Mouse (Mus musculus) liver, adult 2 months (tissue): Measurements from ENCODE around the gene Cenph. TPM values are rescaled to one million over a fixed set of nuclear protein-coding genes. Genes with fewer than 3 reads are reported as not detected.
"Not testable (repeated sequence)": the region's sequence is repeated elsewhere in the genome, so short reads cannot be mapped to it uniquely, and the experiment has no call there.

Source experiments
- DNase-seq: peaks from one replicate; pipeline ENCODE4 v3.0.0-alpha.2; 2011; ENCODE audit warnings: low read depth, low spot score; ENCODE audit errors: extremely low read depth
- H3K27ac ChIP-seq: fragments of 200-500 bp; replicated peaks from 2 replicates; pipeline ENCODE4 v1.5.1; 2012; ENCODE audit warnings: low read depth, mild to moderate bottlenecking, control low read depth, inconsistent platforms, low read length; ENCODE audit not compliant: insufficient read depth
- H3K27me3 ChIP-seq: fragments of 200-500 bp; 2 replicates; pipeline ENCODE4 v1.6.1; 2012; ENCODE audit warnings: mild to moderate bottlenecking, moderate library complexity, low read length, inconsistent platforms; ENCODE audit not compliant: control insufficient read depth, insufficient read depth
- H3K36me3 ChIP-seq: fragments of 200-500 bp; 2 replicates; pipeline ENCODE4 v1.6.1; 2012; ENCODE audit warnings: low read length, inconsistent platforms; ENCODE audit not compliant: control insufficient read depth, insufficient read depth
- H3K4me1 ChIP-seq: fragments of 200-500 bp; 2 replicates; pipeline ENCODE4 v1.6.1; 2011; ENCODE audit warnings: low read length; ENCODE audit not compliant: control insufficient read depth, insufficient read depth
- H3K4me3 ChIP-seq: fragments of 200-500 bp; 2 replicates; pipeline ENCODE4 v1.5.1; 2011; ENCODE audit warnings: low read depth, mild to moderate bottlenecking, control low read depth, low read length, moderate library complexity; ENCODE audit not compliant: insufficient read depth
- H3K79me2 ChIP-seq: fragments of 200-500 bp; 2 replicates; pipeline ENCODE4 v1.6.1; 2012; ENCODE audit warnings: inconsistent platforms, mild to moderate bottlenecking, low read length, moderate library complexity; ENCODE audit not compliant: control insufficient read depth, insufficient read depth
- H3K9ac ChIP-seq: fragments of 200-500 bp; 2 replicates; pipeline ENCODE4 v1.6.1; 2012; ENCODE audit warnings: low read depth, mild to moderate bottlenecking, control low read depth, inconsistent platforms, low read length
- CTCF ChIP-seq: fragments of 200-500 bp; IDR thresholded peaks from 2 replicates; pipeline ENCODE4 v1.5.1; 2011; ENCODE audit warnings: low read depth, low read length, control low read depth
- POLR2A ChIP-seq: fragments of 200-500 bp; IDR thresholded peaks from 2 replicates; pipeline ENCODE4 v1.6.1; 2011; ENCODE audit warnings: low read length, control low read depth; ENCODE audit not compliant: insufficient read depth; ENCODE audit errors: extremely low read depth
- WGBS: fragments of 180-500 bp; shearing (Covaris S2); methylation state at CpG from one replicate; pipeline ENCODE4 v1.1.7; 2018; 5-methylcytosine and 5-hydroxymethylcytosine counted together
- polyA plus RNA-seq: library from polyadenylated mRNA; depleted of rRNA; stranded (reverse); fragments of >200 nt; gene quantifications from 2 replicates; pipeline ENCODE4 v1.2.3, GENCODE M21; 2012
- total RNA-seq: library from RNA; depleted of rRNA; stranded (reverse); fragments of >200 nt; gene quantifications from 2 replicates; pipeline ENCODE4 v1.2.3, GENCODE M21; 2014

The Cenph gene
- total and polyA plus RNA-seq, 2 experiments, result 0.17 TPM; not detected in 1

- Histone ChIP-seq H3K4me1 (peaks cover 3% of the 10 kb centered on the region), H3K4me3 (peak overlapping the region; percentile 63), H3K79me2 (peaks cover 20% of the 10 kb centered on the region; the same call in 1 of the 2 replicates), H3K9ac (peak overlapping the region; percentile 65), H3K36me3 (peaks cover 4% of the 10 kb centered on the region), H3K27ac (peak overlapping the region; percentile 36), H3K27me3 (no peaks in the 10 kb centered on the region)
- no peak for TF ChIP-seq CTCF
- no peak for TF ChIP-seq POLR2A
- under 1% methylated on average over 30 of the region's 30 CpGs for WGBS
- DNase-seq, result no peak
These were observed 45.4 kb downstream of the Cenph start for GRCm38 (mm10) chr13:100730153-100730860.

- not testable (repeated sequence) for H3K27ac ChIP-seq, H3K36me3 ChIP-seq, DNase-seq, H3K27me3 ChIP-seq, H3K4me1 ChIP-seq, H3K9ac ChIP-seq, H3K4me3 ChIP-seq
- peaks cover 20% of the 10 kb centered on the region; the same call in 1 of the 2 replicates for H3K79me2 ChIP-seq
- 94% methylated on average over 4 of the region's 4 CpGs for WGBS
These were observed 47.2 kb downstream of the Cenph start for GRCm38 (mm10) chr13:100728530-100728929.

- Histone ChIP-seq H3K4me1 (peaks cover 3% of the 10 kb centered on the region), H3K79me2 (peaks cover 20% of the 10 kb centered on the region; the same call in 1 of the 2 replicates), H3K4me3 (no peak overlapping the region), H3K27me3 (no peaks in the 10 kb centered on the region), H3K27ac (no peak overlapping the region), H3K9ac (no peak overlapping the region), H3K36me3 (peaks cover 8% of the 10 kb centered on the region)
- no peak for DNase-seq
- WGBS, result 83% methylated on average over 5 of the region's 5 CpGs
- TF ChIP-seq POLR2A, result no peak
- no peak for TF ChIP-seq CTCF
These were observed 47.6 kb downstream of the Cenph start for GRCm38 (mm10) chr13:100728086-100728485.

DNA sequence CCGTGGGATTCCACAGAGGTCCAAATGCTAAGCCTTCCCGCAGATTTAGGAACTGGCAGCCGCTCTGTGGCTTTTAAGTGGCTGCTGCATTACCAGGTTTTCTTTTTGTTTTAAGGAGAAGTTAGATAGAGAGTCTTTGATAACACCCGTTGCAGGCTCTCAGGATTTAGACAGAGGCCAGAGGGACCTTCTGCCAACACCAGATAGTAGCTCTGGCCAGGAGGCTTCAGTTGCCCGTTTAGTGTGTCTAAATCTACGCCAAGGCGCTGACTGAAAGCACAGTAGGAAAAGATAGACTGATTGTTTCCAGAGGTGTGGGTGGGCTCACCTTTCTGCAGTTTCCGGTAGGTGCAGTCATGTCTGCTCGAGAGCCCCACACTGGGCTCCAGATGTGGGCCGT is 50.5 kb downstream of the Cenph start:
- Histone ChIP-seq H3K27ac (no peak overlapping the region), H3K79me2 (peaks cover 18% of the 10 kb centered on the region; the same call in 1 of the 2 replicates), H3K27me3 (no peaks in the 10 kb centered on the region), H3K9ac (no peak overlapping the region), H3K4me1 (peaks cover 3% of the 10 kb centered on the region), H3K4me3 (no peak overlapping the region), H3K36me3 (peaks cover 10% of the 10 kb centered on the region)
- TF ChIP-seq POLR2A (no peak), CTCF (no peak)
- no peak for DNase-seq
- WGBS, result 87% methylated on average over 10 of the region's 10 CpGs

DNA sequence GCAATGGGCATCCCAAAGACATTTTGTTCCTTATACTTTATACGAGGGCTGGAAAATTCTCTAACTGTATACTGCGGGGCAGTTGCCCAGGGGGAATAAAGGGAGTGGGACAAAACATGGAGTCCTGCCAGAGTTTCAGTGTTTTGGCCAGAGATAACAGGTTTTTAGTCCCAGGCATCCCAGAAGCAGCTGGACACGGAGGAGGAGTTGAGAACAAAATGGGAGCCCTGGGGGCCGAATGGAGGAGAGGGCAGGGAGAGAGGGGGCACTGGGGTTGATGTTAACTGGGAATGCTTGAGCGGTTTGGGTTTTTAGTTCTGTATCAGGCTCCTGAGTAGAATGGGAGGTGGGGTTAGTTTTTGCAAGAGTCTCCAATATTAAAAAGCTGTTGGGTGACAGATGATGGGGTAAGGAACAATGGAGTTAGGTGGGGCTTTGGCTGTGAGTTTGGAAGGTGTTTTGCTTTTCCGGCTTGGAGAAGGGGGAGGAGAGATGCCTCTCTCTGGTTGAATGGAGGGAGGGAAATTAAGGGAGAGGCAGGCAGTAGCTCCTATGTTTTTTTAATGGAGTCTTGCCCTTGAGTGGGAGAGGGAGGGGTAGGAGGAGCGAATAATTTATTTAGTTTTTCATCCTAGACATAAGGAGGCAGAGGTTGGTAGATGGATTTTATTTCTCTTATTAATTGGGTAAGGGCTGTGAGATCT is 51.5 kb downstream of the Cenph start:
- Histone ChIP-seq H3K9ac (no peak overlapping the region), H3K36me3 (peaks cover 16% of the 10 kb centered on the region), H3K4me1 (no peaks in the 10 kb centered on the region; the same call in 1 of the 2 replicates), H3K4me3 (no peak overlapping the region), H3K27ac (no peak overlapping the region), H3K27me3 (no peaks in the 10 kb centered on the region), H3K79me2 (peaks cover 10% of the 10 kb centered on the region; the same call in 1 of the 2 replicates)
- no peak for DNase-seq
- WGBS, result 91% methylated on average over 7 of the region's 7 CpGs
- TF ChIP-seq POLR2A, result no peak
- no peak for TF ChIP-seq CTCF

- WGBS, result 91% methylated on average over 5 of the region's 5 CpGs
- TF ChIP-seq CTCF (no peak), POLR2A (no peak)
- Histone ChIP-seq H3K9ac (no peak overlapping the region), H3K4me3 (no peak overlapping the region), H3K79me2 (no peaks in the 10 kb centered on the region; the same call in 1 of the 2 replicates), H3K4me1 (no peaks in the 10 kb centered on the region), H3K27me3 (no peaks in the 10 kb centered on the region), H3K36me3 (peaks cover 26% of the 10 kb centered on the region), H3K27ac (no peak overlapping the region)
- no peak for DNase-seq
These were observed 54.0 kb downstream of the Cenph start for GRCm38 (mm10) chr13:100721656-100722055.
